Mouse (Mus musculus) gastrocnemius, adult 2 months (tissue): ENCODE results near the gene Eps15l1. TPM values are rescaled to one million over a fixed set of nuclear protein-coding genes. Genes with fewer than 3 reads are reported as not detected.

Experiments used
- DNase-seq: peaks from one replicate; pipeline ENCODE4 v3.0.0; 2022
- H3K27ac ChIP-seq: fragments of 200-600 bp; 2 replicates; pipeline ENCODE4 v1.8.1; 2022; ENCODE audit warnings: mild to moderate bottlenecking
- H3K4me3 ChIP-seq: fragments of 200-600 bp; 2 replicates; pipeline ENCODE4 v1.8.1; 2022; ENCODE audit warnings: mild to moderate bottlenecking, moderate library complexity
- CTCF ChIP-seq: fragments of 200-600 bp; IDR thresholded peaks from 2 replicates; pipeline ENCODE4 v1.8.1; 2022; ENCODE audit warnings: antibody characterized with exemption, mild to moderate bottlenecking, moderate library complexity
- intact Hi-C: fragments of 180-260 bp; cut with DNase I; formaldehyde crosslinking; loops from one replicate; pipeline ENCODE4 v1.15.1; 2025
- total RNA-seq, 2 experiments: library from RNA; stranded (reverse); gene quantifications; 2 replicates each; pipeline ENCODE4 v1.2.3; 2021

Gene Eps15l1
- total RNA-seq, 2 experiments from 2014 or later: 25.5 to 27.5 TPM

DNA sequence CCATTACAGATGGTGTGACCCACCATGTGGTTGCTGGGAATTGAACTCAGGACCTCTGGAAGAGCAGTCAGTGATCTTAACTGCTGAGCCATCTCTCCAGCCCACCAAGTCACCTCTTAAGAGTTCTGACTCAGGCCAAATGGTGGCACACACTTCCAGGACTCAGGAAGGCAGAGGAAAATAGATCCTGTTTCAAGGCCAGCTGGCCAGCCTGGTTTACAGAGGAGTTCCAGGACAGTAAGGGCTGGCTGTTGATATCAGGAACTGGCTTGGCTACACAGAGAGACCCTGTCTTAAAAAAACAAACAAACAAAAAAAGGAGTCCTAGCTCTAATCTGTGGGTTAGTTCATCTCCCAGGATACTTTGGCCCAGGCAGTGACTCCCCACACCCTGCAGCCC is 84.2 kb downstream of the Eps15l1 start:
- intact Hi-C loops: no loop called here
- H3K27ac ChIP-seq: peak overlapping the region; percentile 79
- TF ChIP-seq CTCF: no peak
- no peak for DNase-seq
- no peak overlapping the region for H3K4me3 ChIP-seq

DNA sequence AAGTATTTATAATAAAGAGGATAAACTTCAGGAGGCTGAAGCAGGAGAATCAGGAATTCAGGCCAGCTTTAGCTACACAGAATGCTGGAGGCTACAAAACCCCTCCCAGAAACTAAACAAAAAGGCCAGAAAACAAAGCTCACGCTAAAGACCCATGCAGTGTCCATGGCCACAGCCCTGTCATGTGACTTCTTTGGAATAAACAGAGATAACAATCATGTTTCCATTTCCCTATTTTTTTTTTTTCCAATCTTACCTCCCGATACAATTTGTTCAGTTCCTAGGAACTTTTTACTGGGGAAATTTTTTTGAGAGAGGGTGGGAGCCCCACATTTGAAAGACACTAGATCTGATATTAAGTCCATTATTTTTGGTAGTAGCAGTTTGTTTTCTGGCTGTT is 85.0 kb downstream of the Eps15l1 start:
- Histone ChIP-seq H3K27ac (peak overlapping the region; percentile 79), H3K4me3 (no peak overlapping the region)
- intact Hi-C loops: no loop called here
- DNase-seq: no peak
- no peak for TF ChIP-seq CTCF

DNA sequence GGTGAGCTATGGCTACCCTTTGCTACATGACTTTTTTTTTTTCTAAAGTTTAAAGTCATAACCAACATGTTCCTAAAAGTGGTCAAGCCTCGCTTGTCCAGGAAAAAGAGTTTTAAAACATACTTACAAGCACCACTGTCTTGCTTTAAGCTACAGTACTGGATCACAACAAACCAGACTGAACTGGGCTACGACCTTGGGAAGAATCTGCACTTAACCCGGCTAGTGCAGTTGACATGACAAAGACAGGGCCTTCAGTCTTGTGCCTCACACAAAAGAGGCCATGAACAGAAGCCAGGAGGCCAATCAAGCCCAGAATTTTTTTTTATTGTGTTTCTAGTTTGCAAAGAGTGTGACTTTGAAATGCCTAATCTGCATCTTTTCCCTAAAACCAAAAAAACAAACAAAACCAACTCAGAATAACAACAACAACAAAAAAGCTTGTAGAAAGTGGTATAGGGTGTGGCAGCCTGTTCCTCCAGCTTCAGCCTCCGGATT is 87.1 kb downstream of the Eps15l1 start:
- no peak overlapping the region for H3K4me3 ChIP-seq
- no peak for DNase-seq
- intact Hi-C loops: loop anchor here (5.0 kb wide), 1 partner anchor 47 kb away; no protein-coding TSS in a partner anchor
- no peak for TF ChIP-seq CTCF
- H3K27ac ChIP-seq: peak overlapping the region; percentile 38

DNA sequence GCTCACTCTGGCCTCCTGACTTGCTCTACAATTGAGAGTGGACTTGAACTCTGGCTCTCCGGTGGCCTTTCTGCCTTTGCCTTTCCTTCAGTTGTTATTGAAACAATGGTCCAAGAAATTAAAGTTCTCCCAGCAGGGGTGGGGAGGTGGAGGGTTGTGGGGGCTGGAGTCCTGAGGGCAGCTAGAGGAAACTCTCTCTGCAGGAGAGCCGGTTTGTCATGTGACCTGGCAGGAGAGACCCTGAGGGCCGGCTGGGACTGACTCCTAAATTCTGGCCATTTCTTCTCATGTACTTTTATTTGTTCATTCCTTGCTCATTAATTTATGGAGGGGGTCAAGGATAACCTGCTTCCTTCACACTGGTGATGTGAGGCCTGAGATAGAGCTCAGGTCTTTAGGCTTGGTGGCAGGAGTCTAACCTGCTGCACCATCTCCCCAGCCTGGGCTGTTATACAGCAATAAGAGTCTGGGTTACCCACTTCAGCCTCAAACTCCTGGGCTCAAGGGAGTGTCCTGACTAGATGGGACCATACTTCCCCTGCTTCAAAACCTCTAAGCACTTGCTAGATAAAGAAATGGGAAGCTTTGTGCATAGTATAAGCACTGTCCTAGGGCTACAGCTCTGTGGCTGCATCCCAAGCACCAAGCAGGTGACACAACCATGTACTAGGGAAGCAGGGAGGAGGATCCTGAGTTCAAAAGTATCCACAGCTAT is 87.7 kb downstream of the Eps15l1 start:
- Histone ChIP-seq H3K27ac (peak overlapping the region; percentile 38), H3K4me3 (no peak overlapping the region)
- TF ChIP-seq CTCF: no peak
- no peak for DNase-seq
- intact Hi-C loops: loop anchor here (5.0 kb wide), 1 partner anchor 46 kb away; no protein-coding TSS in a partner anchor

DNA sequence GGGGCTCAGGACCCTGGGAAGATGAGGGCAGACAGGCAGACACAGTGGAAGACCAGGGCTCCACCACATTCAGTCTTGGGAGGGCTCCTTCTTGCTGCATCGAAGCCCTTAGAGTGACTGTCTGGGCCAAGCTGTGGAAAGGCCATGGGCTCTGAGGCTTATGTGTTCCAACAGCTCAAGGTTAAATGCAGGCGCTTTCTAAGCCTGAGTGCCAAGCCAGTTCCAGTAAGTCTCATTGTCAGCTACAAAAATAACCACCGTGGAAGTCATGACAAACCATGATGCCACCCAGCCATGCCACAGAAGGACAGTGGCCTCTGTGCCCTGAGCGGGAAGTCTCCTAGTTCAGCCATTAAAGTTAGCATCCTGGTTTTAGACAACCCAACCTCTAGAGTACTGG is 89.6 kb downstream of the Eps15l1 start:
- H3K27ac ChIP-seq: peak overlapping the region; percentile 73
- no peak overlapping the region for H3K4me3 ChIP-seq
- no peak for TF ChIP-seq CTCF
- DNase-seq: no peak
- intact Hi-C loops: loop anchor here (5.0 kb wide), 1 partner anchor 44 kb away; no protein-coding TSS in a partner anchor

DNA sequence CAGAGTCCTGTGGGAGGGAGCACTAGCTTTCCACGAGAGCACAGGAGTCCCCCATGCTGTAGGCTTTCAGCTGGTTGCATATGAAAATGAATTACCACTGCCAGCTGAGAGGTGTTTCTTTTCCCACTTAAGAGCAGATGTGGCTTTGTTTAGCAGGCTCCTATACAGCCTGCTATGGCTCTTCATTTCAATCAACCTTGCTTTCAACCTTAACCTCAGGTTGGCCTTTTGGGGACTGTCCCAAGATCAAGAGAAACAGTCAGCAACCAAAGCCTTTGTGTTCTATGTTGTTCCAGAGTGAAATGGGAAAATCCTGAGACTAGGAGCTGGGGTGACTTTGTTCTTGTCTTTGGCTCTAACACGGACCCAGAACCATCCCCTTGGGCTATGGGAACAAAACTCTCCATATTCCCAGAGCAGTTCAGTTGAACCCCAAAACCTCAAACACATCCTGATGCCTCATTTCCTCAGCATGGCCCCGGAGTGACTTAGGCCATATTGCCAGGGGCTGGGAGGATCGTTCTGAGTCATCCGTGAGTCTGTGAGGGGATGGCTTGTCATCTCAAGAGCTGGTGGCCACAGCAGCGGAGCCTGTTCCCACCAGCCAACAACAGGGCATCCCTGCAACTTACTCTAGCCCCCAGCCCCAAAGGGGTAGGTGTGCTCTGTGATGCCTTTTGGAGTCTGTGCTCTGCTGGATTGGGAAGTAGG is 90.3 kb downstream of the Eps15l1 start:
- TF ChIP-seq CTCF: no peak
- intact Hi-C loops: loop anchor here (5.0 kb wide), 1 partner anchor 44 kb away; no protein-coding TSS in a partner anchor
- DNase-seq: no peak
- Histone ChIP-seq H3K27ac (peak overlapping the region; percentile 73), H3K4me3 (no peak overlapping the region)

DNA sequence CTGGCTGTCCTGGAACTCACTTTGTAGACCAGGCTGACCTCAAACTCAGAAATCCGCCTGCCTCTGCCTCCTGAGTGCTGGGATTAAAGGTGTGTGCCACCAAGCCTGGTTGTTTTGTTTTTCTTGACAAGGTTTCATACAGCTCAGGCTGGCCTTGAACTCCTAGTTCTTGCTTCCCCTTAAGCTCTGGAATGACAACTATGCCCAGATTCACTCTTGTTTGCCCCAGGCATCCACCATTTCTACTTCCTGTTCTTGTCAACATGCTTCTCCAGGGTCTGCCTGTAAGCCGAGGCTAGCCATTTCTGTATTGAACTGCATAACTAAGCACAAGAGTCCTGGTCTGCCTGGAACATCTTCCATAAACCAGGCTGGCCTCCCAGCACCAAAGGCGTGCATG is 92.1 kb downstream of the Eps15l1 start:
- TF ChIP-seq CTCF: no peak
- Histone ChIP-seq H3K4me3 (no peak overlapping the region), H3K27ac (no peak overlapping the region)
- no peak for DNase-seq
- intact Hi-C loops: no loop called here

DNA sequence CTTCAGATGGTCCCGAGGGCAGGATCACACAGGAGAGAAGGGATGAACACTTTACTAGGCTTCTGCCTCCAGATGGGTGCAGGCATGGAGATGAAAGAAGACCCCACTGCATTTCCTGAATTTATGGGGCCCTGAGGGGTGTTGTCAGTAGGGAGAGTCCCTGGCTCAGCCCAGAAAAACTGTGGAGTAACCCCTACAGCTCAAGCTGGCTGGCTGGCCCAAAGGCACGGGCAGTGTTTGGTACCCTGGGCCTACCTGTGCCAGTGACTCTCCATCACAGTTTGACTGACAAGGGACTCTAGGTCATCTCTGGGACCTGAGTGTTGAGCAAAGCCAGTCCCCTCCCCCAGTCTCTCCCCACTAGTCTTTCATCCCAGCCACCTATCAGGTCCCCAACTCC is 96.6 kb downstream of the Eps15l1 start:
- intact Hi-C loops: loop anchor here (5.0 kb wide), 1 partner anchor 43 kb away; no protein-coding TSS in a partner anchor

DNA sequence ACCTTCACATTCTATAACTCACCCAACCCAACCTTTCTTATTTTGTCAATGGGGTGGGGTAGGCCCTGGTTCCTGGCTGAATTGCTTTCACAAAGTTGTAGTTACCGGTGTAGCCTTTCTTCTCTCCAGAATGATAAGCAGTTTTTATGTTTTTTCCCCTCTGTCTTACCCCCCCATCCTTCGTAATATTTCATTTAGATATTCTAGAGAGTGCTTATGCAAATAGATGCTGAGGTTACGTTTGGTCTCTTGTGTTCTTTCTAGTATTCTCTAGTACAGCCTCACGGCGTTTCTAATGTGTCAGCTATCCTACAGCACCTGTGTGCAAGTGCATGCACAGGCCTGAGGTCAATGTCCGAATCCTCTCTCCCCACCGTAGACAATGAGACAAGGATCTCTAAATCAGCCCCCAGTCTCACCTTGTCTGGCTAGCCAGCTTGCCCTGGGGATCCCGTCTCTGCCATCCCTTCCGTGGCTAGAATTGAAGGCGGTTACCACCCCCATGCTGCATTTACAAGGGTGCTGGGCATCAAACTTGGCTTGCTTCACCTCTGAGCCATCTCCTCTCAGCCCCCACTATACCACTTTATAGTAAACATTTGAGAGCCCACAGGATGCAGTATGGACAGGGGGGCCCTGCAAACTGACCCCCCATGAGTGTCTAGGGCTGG is 97.1 kb downstream of the Eps15l1 start:
- Histone ChIP-seq H3K4me3 (peak overlapping the region; percentile 77), H3K27ac (peak overlapping the region; percentile 94)
- DNase-seq: no peak
- no peak for TF ChIP-seq CTCF
- intact Hi-C loops: loop anchor here (5.0 kb wide), 1 partner anchor 43 kb away; no protein-coding TSS in a partner anchor

More for the DNA sequence above, 96.6 kb downstream of the Eps15l1 start:
- H3K4me3 ChIP-seq: no peak overlapping the region
- no peak for TF ChIP-seq CTCF
- no peak for DNase-seq
- H3K27ac ChIP-seq: peak overlapping the region; percentile 94; the same call in 1 of the 2 replicates

DNA sequence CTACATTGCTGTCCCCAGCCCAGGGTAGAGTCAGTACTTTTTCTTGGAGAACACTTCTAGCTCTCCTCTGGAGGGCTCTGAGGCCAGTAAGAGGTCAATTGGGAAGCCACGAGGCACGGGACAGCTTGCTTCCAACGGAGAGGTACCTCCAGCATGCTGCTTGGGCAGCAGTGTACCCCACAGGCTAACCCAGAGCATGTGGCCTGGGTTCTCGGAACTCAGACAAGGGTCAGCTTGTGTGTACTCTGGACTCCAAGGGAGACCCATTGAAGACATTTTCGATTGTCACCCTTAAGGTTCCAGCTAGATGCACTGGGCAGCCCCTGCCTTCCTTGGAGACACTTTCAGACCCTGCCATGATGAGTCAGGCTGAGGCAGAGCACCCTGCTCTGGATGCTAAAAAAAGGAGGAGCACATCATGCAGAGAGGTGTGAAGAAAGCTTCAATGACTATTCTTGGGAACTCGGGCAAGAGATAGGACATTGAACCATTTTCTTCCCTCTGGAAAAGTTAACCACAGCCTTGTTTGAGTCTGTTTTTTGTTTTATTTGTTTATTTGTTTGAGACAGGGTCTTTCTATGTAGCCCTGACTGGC is 98.0 kb downstream of the Eps15l1 start:
- intact Hi-C loops: loop anchor here (5.0 kb wide), 1 partner anchor 44 kb away; no protein-coding TSS in a partner anchor
- DNase-seq: no peak
- Histone ChIP-seq H3K27ac (peak overlapping the region; percentile 94), H3K4me3 (peak overlapping the region; percentile 77)
- TF ChIP-seq CTCF: no peak

DNA sequence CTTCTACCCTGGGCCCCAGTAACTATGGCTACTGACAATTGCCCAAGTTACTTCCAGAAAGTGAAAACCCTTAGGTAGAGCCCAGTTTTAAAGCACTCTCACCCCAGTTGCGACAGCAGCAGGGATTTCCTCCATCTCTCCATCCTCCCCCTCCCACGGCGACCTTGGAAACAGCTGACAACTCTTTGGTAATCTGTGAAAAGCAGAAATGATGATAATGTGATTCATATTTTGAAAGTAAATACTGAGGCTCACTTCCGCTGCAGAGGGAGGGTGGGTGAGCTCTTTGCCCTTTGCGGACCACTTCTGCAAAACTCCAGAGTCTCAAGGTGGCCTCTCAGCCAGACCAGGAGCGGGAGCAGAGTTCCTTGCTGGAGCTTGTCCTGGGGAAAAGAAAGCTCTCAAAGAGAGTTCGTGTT is 98.8 kb downstream of the Eps15l1 start:
- intact Hi-C loops: loop anchor here (5.0 kb wide), 1 partner anchor 45 kb away; no protein-coding TSS in a partner anchor
- Histone ChIP-seq H3K27ac (peak overlapping the region; percentile 94), H3K4me3 (peak overlapping the region; percentile 77)
- TF ChIP-seq CTCF: no peak
- DNase-seq: peak; percentile 54
